Mouse (Mus musculus): ENCODE results near the gene Chchd1. TPM values are rescaled to one million over a fixed set of nuclear protein-coding genes. Genes with fewer than 3 reads are reported as not detected.

Gene Chchd1
- total RNA-seq, 4 experiments from 2014 or later = 44.0 to 50.6 (median 49.5) TPM

Small RNAs within 50 kb of the gene (microRNA-seq; reads per million reads assigned to microRNA genes)
- gene Mir6946 = 0.42 to 0.66 reads per million in 2 experiments

Other genes starting within 250 kb of the Chchd1 start
- gene Anxa7, start 222.9 kb upstream of the Chchd1 start, total RNA-seq (2022) = 10 to 100 TPM; 70.2 to 86.3 (median 74.8) TPM
- 1 to 10 TPM in 2 of 4 experiments, under 1 TPM in 2; 0.59 to 1.8 (median 0.89) TPM for gene Mss51, start 206.1 kb upstream of the Chchd1 start, total RNA-seq (2022)
- gene Ppp3cb, start 156.4 kb upstream of the Chchd1 start, total RNA-seq (2022) = 100 to 1,000 TPM; 244 to 282 (median 264) TPM
- 10 to 100 TPM; 52.2 to 58.6 (median 54.9) TPM for gene Usp54, start 61.9 kb upstream of the Chchd1 start, total RNA-seq (2022)
- gene Myoz1, start 46.5 kb upstream of the Chchd1 start, total RNA-seq (2022) = 1 to 10 TPM in 2 of 4 experiments, under 1 TPM in 1, not detected in 1; 0.27 to 1.2 (median 1.1) TPM
- gene Synpo2l, start 34.7 kb upstream of the Chchd1 start, total RNA-seq (2022) = under 1 TPM; 0.23 to 0.57 (median 0.47) TPM
- 100 to 1,000 TPM in 1 of 4 experiments, 10 to 100 TPM in 3; 87.9 to 102 (median 99.5) TPM for gene Sec24c, start 28.7 kb upstream of the Chchd1 start, total RNA-seq (2022)
- gene Fut11, start 8.0 kb upstream of the Chchd1 start, total RNA-seq (2022) = 10 to 100 TPM; 14.4 to 15.4 (median 15.1) TPM
- gene Zswim8, start 4.5 kb downstream of the Chchd1 start, total RNA-seq (2022) = 100 to 1,000 TPM; 149 to 168 (median 158) TPM
- 10 to 100 TPM; 17.3 to 22.4 (median 20.1) TPM for gene Ndst2, start 31.6 kb downstream of the Chchd1 start, total RNA-seq (2022)
- 100 to 1,000 TPM; 341 to 406 (median 386) TPM for gene Camk2g, start 91.1 kb downstream of the Chchd1 start, total RNA-seq (2022)
- gene Plau, start 133.7 kb downstream of the Chchd1 start, total RNA-seq (2022) = 10 to 100 TPM in 2 of 4 experiments, 1 to 10 TPM in 2; 6.6 to 19.8 (median 10.3) TPM
- 10 to 100 TPM; 21.1 to 23.8 (median 22.5) TPM for gene Vcl, start 226.4 kb downstream of the Chchd1 start, total RNA-seq (2022)